Mouse (Mus musculus) heart, embryonic 13.5 days (tissue): ENCODE measurements around the gene Abcb5. TPM values are rescaled to one million over a fixed set of nuclear protein-coding genes. Genes with fewer than 3 reads are reported as not detected.
A peak's percentile ranks its signal among the peaks of the same experiment; 100 is the strongest.

Experiments used
- ATAC-seq: fragments of 200-750 bp; cut with Nextera tagmentation; 2 replicates; pipeline ENCODE4 v1.8.0; 2017; ENCODE audit warnings: moderate TSS enrichment; ENCODE audit not compliant: insufficient number of reproducible peaks, low FRiP score, low TSS enrichment; ENCODE audit errors: extremely low read depth
- H3K27ac ChIP-seq: fragments of 300-500 bp; sonication (generic); replicated peaks from 2 replicates; pipeline ENCODE4 v1.5.1; 2015; ENCODE audit warnings: moderate library complexity, mild to moderate bottlenecking, inconsistent platforms
- H3K27me3 ChIP-seq: fragments of 300-500 bp; sonication (generic); replicated peaks from 2 replicates; pipeline ENCODE4 v1.6.1; 2015; ENCODE audit warnings: mild to moderate bottlenecking, inconsistent platforms
- H3K36me3 ChIP-seq: fragments of 300-500 bp; sonication (generic); 2 replicates; pipeline ENCODE4 v1.6.1; 2015; ENCODE audit warnings: mild to moderate bottlenecking, inconsistent platforms
- H3K4me1 ChIP-seq: fragments of 300-500 bp; sonication (generic); 2 replicates; pipeline ENCODE4 v1.6.1; 2015; ENCODE audit warnings: inconsistent platforms
- H3K4me2 ChIP-seq: fragments of 300-500 bp; sonication (generic); 2 replicates; pipeline ENCODE4 v1.6.1; 2015; ENCODE audit warnings: inconsistent platforms, mild to moderate bottlenecking, moderate library complexity
- H3K4me3 ChIP-seq: fragments of 300-500 bp; sonication (generic); 2 replicates; pipeline ENCODE4 v1.5.1; 2015; ENCODE audit warnings: moderate library complexity, mild to moderate bottlenecking, inconsistent platforms
- H3K9ac ChIP-seq: fragments of 300-500 bp; sonication (generic); 2 replicates; pipeline ENCODE4 v1.6.1; 2015; ENCODE audit warnings: inconsistent platforms, mild to moderate bottlenecking, moderate library complexity
- H3K9me3 ChIP-seq: fragments of 300-500 bp; sonication (generic); 2 replicates; pipeline ENCODE4 v1.6.1; 2016; ENCODE audit warnings: inconsistent platforms
- WGBS: fragments of 180-500 bp; shearing (Covaris S2); methylation state at CpG from one replicate; pipeline ENCODE4 v1.1.7; 2015; ENCODE audit warnings: mixed read lengths; 5-methylcytosine and 5-hydroxymethylcytosine counted together
- polyA plus RNA-seq: library from polyadenylated mRNA; unstranded; fragments of >200 nt; fragmentation: Nextera tagmentation; extraction: Ambion mirVana; gene quantifications from 2 replicates; pipeline ENCODE4 v1.2.1, GENCODE M21; 2015

Abcb5 gene
- polyA plus RNA-seq, 1 experiment from 2014 or later = not detected

DNA sequence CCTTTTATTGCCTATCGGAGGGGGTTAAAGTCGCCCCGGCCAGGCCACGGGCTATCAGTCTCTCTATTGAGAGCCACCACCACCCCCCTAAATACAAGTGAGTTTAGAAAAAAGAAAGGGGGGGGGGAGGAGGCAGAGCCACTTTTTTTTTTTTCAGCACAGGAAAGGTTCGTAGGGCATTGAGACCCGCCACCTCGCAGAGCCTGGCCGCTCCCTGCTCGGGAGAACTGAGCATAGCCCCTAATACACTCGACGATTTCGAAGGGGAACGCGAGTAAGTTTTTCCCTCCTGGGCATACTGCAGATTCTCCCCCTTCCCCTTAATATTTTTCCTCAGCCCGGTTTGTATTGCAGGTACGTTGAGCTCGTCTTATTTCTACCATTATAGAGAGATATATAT is 118.8 kb downstream of the Abcb5 start:
- H3K27ac ChIP-seq = no peak overlapping the region
- no peaks in the 10 kb centered on the region for H3K36me3 ChIP-seq
- no peak for ATAC-seq
- H3K4me2 ChIP-seq = peak overlapping the region; percentile 89
- peak overlapping the region; percentile 60 for H3K4me3 ChIP-seq
- H3K4me1 ChIP-seq = peaks cover 36% of the 10 kb centered on the region
- peaks cover 94% of the 10 kb centered on the region for H3K27me3 ChIP-seq
- no peaks in the 10 kb centered on the region for H3K9me3 ChIP-seq
- H3K9ac ChIP-seq = no peak overlapping the region
- WGBS = 1% methylated on average over 17 of the region's 17 CpGs

DNA sequence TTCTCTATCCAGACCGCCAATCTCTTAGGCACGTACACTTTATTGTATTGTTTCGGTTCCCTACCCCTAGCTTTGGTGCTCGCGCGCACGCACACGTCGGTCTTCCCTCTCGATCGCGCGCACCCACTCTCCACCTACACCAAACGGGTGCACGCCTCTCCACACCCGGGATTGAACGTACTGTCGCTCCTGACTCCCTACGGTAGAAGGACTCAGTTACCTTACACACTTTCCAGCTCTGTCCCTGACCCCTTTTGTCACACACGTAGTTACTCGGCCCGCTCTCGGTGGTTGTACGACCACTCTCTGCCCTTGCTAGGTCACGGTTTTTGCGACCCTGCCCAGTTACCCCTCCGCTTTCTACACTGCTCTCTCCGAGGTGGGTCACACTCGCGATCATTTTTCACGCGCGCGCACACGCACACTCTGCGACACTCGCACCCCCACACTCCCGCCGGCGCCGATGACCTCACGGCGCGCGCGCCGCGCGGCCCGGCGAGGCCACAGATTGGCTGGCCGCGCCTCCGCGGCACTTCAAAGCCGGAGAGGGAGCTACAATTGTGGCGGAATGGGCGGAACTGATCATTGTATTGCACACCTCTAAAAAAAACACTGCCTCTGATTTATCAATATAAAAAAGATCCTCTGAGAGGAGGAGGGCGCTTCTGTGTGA is 119.4 kb downstream of the Abcb5 start:
- H3K9me3 ChIP-seq = no peaks in the 10 kb centered on the region
- H3K36me3 ChIP-seq = no peaks in the 10 kb centered on the region
- H3K4me1 ChIP-seq = peaks cover 36% of the 10 kb centered on the region
- H3K27me3 ChIP-seq = peaks cover 93% of the 10 kb centered on the region
- H3K4me2 ChIP-seq = peak overlapping the region; percentile 89
- peak overlapping the region; percentile 69 for H3K9ac ChIP-seq
- peak overlapping the region; percentile 60 for H3K4me3 ChIP-seq
- no peak for ATAC-seq
- H3K27ac ChIP-seq = no peak overlapping the region
- WGBS = under 1% methylated on average over 59 of the region's 59 CpGs

DNA sequence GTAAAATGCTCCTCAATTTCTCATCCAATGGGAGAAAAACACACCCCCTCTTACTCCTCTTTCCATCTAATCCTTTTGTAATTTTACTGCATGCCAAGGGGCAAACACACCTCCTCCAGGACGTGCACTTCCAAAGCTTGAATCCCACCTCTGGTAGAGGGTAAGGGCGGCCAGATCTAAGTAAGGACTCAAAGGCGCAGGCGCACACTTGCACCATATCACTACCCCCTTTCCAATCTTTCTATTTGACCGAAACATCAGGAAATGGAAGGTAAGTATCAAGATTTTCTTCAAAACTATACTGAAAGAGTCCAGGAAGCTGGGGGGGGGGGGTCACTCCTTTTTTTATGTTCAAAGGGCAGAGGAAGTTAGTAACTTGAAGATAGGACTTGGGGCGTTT is 120.0 kb downstream of the Abcb5 start, which contains the start of gene Sp8:
Gene Sp8 (plus strand): TSS at position 109 of the 400 bp plus-strand sequence.
- Histone ChIP-seq H3K27me3 (peaks cover 96% of the 10 kb centered on the region), H3K27ac (no peak within 1 kb of the TSS), H3K4me3 (peak within 1 kb of the TSS; percentile 60), H3K36me3 (no peaks in the 10 kb centered on the region), H3K4me2 (peak within 1 kb of the TSS; percentile 89), H3K4me1 (peaks cover 36% of the 10 kb centered on the region), H3K9me3 (no peaks in the 10 kb centered on the region), H3K9ac (peak within 1 kb of the TSS; percentile 69)
- under 1% methylated on average over 6 of the region's 6 CpGs for WGBS
- no peak for ATAC-seq

DNA sequence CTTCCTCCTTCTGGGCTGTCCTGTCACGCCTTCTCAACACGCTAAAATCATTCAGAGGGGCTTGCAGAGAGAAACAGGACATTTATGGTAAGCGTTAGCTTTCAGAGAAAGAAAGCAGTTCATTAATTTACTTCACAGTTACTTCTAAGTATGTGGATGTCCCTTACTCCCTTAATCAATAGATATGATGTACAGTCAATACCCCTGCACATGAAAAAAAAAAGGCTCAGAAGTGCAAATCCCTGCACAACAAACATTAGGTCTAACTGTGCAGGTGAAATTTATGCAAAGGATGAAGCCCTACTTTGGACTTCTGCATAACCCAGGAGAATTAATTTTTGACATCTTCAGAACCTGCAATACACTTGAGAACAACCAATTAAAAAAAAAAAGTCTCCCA is 120.9 kb downstream of the Abcb5 start:
- Histone ChIP-seq H3K9me3 (no peaks in the 10 kb centered on the region), H3K36me3 (no peaks in the 10 kb centered on the region), H3K4me2 (no peak overlapping the region), H3K4me3 (no peak overlapping the region), H3K9ac (no peak overlapping the region), H3K27me3 (peaks cover 96% of the 10 kb centered on the region), H3K27ac (no peak overlapping the region), H3K4me1 (peaks cover 36% of the 10 kb centered on the region)
- ATAC-seq = no peak
- 4% methylated on average over 3 of the region's 3 CpGs for WGBS

DNA sequence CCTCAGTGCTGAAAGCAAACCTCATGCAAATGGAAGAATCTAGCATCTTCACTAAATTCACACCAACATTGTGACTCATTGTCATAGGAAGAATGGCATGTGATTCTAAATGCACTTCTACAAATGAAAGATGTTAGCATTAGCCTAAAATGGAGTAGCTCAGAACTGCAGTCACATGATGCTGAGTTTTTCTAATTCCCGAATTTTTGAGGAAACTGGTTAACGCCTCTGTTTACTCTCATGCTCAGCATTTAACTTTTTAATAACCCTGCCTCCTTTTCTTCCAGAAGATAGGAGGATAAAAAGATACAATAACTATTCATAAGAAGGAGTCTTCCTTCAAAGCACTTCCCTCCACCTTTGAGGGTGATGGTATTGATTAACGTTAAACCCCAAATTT is 121.4 kb downstream of the Abcb5 start:
- no peak overlapping the region for H3K4me2 ChIP-seq
- ATAC-seq = no peak

DNA sequence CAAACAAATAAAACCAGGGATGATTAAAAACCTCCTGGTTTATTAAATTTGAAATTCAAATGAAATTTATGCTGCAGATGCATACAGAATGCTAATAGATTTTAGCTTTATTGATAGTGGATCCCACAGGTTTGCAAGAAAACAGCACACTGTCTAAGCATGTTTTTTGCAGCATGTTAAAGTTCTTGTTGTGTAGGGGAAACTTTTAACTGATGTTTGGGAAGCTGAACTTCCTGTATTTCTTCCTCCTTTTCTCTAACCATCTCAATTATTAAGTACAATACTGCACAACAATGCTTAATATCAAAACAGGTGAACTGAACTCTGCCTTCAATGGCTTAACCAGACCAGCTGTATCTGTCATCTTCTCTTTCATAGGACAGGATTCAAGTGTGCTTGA is 122.1 kb downstream of the Abcb5 start:
- no peak overlapping the region for H3K9ac ChIP-seq
- no peak overlapping the region for H3K4me3 ChIP-seq
- no peaks in the 10 kb centered on the region for H3K9me3 ChIP-seq
- peaks cover 96% of the 10 kb centered on the region for H3K27me3 ChIP-seq
- no peak for ATAC-seq
- H3K4me1 ChIP-seq = peaks cover 30% of the 10 kb centered on the region
- H3K27ac ChIP-seq = no peak overlapping the region
- no peak overlapping the region for H3K4me2 ChIP-seq
- no peaks in the 10 kb centered on the region for H3K36me3 ChIP-seq

More for the DNA sequence above, 121.4 kb downstream of the Abcb5 start:
- H3K4me1 ChIP-seq = peaks cover 36% of the 10 kb centered on the region
- peaks cover 96% of the 10 kb centered on the region for H3K27me3 ChIP-seq
- H3K27ac ChIP-seq = no peak overlapping the region
- no peak overlapping the region for H3K4me3 ChIP-seq
- H3K9me3 ChIP-seq = no peaks in the 10 kb centered on the region
- 6% methylated on average over 3 of the region's 3 CpGs for WGBS
- no peaks in the 10 kb centered on the region for H3K36me3 ChIP-seq
- H3K9ac ChIP-seq = no peak overlapping the region

DNA sequence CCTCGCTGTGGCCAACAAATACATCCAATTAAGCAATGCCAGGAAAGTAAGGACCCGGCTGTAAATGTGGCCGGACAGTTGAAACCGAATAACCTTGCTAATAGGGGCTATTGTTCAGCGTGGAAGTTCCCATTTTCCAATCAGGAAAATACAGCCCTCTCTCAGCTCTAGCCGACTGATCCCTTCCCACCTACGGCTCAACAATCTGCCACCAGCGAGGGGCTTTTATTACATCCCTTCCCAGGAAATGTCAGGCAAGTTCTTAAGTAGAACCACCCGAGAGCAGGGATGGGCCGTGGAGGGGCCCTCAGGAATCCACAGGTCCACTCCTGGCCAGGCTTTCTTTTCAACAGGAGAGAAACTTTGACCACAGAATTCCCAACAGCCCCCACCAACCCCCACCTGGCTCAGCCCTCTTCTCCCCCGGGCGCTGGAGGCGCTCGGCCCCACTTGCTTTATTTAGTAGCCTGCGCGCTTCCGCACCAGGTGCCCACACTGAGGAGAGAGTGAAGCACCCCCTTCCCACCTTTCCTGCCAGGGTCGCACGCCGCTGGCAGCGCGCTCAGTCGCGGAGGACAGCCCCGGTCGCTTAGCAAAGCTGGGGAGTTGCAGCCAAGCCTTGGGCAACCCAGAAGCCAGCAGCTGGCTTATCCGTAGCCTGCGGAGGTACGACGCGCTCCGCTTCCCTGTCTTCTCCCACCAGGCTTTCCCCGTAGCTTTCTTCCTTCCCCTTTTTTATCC is 123.4 kb downstream of the Abcb5 start:
- no peak for ATAC-seq
- Histone ChIP-seq H3K4me2 (peak overlapping the region; percentile 42; the same call in 1 of the 2 replicates), H3K4me1 (peaks cover 18% of the 10 kb centered on the region), H3K9me3 (no peaks in the 10 kb centered on the region), H3K9ac (no peak overlapping the region), H3K36me3 (no peaks in the 10 kb centered on the region), H3K27ac (no peak overlapping the region), H3K4me3 (peak overlapping the region; percentile 26), H3K27me3 (peaks cover 96% of the 10 kb centered on the region)
- under 1% methylated on average over 33 of the region's 33 CpGs for WGBS

DNA sequence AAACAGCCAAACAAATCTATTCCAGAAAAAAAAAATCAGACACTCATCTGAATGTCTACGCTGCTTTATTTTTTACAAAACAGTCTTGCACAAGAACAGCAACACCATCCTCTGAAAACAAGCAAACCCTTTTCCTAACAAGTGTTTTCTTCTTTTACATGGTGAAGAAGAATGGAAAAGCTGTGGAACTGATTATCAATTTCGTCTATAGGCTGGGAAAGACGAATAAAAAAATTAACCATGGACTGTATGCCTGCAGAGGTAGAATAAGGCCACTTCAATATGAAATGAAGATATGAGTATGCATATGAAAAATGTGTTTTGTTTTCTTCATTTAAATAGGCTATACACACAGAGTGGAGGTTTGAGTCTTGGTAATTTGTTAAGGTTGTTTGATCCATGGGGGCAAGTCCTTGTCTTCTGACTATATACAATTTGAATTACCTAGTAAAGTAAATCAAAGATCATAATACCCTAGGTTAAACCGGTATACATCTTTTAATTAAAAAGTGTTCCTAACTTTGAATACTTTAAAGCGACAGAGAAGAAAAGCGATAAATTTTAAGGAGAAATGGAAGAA is 124.2 kb downstream of the Abcb5 start:
- H3K4me2 ChIP-seq = no peak overlapping the region
- H3K27ac ChIP-seq = no peak overlapping the region
- no peaks in the 10 kb centered on the region for H3K36me3 ChIP-seq
- peaks cover 19% of the 10 kb centered on the region for H3K4me1 ChIP-seq
- no peak overlapping the region for H3K9ac ChIP-seq
- no peaks in the 10 kb centered on the region for H3K9me3 ChIP-seq
- no peak for ATAC-seq
- WGBS = 9% methylated on average over 6 of the region's 6 CpGs
- H3K27me3 ChIP-seq = peaks cover 99% of the 10 kb centered on the region
- H3K4me3 ChIP-seq = no peak overlapping the region

DNA sequence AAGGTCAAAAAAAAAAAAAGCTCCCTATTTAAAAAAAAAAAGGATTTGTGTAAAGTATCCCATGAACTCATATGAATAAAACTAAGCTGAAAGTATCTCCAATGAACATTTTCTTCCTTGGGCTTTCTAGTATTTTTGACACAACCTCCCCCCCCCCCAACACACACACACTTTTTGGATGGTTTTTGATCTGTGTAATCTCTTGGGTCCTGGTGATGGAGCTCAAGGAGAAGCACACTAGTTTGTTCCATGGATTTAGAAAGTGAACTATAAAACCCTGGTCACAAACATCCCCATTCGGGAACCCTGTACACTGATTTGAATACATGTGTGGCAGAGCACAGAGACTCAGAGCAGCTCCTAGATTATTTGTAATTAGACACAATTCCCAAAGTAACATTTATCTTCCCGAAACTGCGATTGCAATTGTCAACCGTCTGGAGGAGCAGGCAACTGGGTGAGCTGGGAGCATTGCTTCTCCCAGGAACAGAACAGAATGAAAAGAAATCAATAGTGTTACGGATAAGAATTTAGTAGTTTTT is 124.8 kb downstream of the Abcb5 start:
- Histone ChIP-seq H3K4me1 (peaks cover 16% of the 10 kb centered on the region), H3K36me3 (no peaks in the 10 kb centered on the region), H3K27me3 (peaks cover 99% of the 10 kb centered on the region), H3K9ac (no peak overlapping the region), H3K4me2 (no peak overlapping the region), H3K27ac (no peak overlapping the region), H3K9me3 (no peaks in the 10 kb centered on the region), H3K4me3 (no peak overlapping the region)
- WGBS = 4% methylated on average over 5 of the region's 5 CpGs
- ATAC-seq = no peak

DNA sequence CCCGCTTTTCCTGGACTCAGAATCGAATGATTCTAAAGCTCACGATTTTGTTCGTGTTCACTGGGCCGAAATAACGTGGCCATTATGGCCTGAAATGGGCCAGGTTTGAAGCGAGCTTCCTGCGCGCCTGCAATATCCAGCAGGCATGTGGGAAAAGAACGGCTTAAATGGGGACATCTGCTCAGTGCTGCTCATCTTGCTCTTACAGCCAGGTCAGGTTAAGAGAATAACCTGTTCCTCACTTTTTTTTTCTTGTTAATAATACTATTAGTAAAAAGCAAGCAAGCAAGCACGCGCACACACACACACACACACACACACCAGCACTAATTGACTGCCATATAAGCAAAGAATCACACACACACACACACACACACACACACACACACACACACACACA is 125.4 kb downstream of the Abcb5 start:
- Histone ChIP-seq H3K4me1 (peaks cover 16% of the 10 kb centered on the region), H3K4me3 (no peak overlapping the region), H3K9ac (no peak overlapping the region), H3K36me3 (no peaks in the 10 kb centered on the region), H3K9me3 (no peaks in the 10 kb centered on the region), H3K27ac (no peak overlapping the region), H3K4me2 (no peak overlapping the region), H3K27me3 (peaks cover 99% of the 10 kb centered on the region)
- no peak for ATAC-seq
- 0% methylated on average over 12 of the region's 12 CpGs for whole genome bisulfite sequencing

DNA sequence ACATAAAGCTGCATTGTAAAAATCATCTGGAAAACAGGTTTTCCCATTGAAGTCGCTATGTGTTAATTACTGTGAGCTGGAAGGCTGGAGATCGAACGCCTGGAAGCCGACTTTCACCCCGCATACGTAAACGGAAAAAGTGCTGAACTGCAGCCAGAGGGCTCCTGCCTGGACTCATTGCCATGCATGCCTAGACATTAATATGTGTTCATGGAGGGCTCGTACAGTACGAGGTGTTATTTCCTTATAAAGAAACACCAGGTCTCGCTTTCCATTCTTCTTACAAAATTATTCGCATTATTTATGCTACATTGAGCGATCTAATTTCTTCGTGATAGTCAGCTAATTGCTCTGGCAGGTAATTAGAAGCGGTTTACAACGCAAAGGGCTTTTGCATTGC is 125.9 kb downstream of the Abcb5 start:
- peaks cover 16% of the 10 kb centered on the region for H3K4me1 ChIP-seq
- no peak overlapping the region for H3K4me2 ChIP-seq
- H3K27ac ChIP-seq = no peak overlapping the region
- H3K9ac ChIP-seq = no peak overlapping the region
- 1% methylated on average over 15 of the region's 15 CpGs for WGBS
- peaks cover 95% of the 10 kb centered on the region for H3K27me3 ChIP-seq
- no peak for ATAC-seq
- H3K4me3 ChIP-seq = no peak overlapping the region
- H3K9me3 ChIP-seq = no peaks in the 10 kb centered on the region
- H3K36me3 ChIP-seq = no peaks in the 10 kb centered on the region
